Mouse (Mus musculus) NIH3T3 (cell line): ENCODE results near the gene Dnhd1.
A peak's percentile ranks its signal among the peaks of the same experiment; 100 is the strongest.
"Not testable (repeated sequence)": the region's sequence is repeated elsewhere in the genome, so short reads cannot be mapped to it uniquely, and the experiment has no call there.

Experiments used
- DNase-seq: peaks from one replicate; pipeline ENCODE4 v3.0.0-alpha.2; 2012; ENCODE audit warnings: low read depth

The Dnhd1 gene

DNA sequence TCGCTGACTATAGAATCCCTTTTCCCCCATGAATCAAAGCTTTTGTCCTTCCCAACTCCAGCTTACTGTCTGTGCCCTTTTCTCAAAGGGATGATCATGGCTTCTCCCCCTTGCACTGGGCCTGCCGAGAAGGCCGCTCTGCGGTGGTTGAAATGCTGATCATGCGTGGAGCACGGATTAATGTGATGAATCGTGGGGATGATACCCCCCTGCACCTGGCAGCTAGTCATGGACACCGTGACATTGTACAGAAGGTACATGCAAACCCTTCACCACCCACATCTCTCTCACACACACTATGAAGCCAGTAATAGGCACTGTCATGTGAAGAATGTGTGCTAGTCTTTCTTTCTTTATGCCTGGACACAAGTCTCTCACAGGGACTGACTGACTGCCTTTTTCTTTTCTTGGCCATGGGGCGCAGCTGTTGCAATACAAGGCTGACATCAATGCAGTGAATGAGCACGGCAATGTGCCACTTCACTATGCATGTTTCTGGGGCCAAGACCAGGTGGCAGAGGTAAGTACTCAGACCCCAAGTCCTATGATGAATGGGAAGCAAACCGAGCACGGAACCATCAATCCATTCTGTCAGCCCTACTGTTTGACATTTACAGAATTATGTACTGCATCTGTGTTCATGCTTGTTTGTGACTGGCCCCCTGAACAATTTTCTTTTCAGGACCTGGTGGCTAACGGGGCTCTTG, 89.6 kb downstream of the Dnhd1 start:
- no peak for DNase-seq

DNA sequence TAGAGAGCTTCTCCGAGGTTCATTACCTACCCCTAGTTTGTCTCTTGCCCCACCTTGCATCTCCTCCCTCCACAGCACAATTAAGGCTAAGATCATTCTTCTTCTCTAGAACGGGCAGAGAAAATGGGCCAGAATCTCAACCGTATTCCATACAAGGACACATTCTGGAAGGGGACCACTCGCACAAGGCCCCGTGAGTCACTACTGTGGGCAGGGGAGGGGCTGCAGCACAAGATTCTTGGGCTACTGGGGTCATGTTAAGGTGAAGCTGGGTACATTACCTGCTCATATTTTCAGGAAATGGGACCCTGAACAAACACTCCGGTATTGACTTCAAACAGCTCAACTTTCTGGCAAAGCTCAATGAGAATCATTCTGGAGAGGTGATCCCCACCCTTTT, 90.2 kb downstream of the Dnhd1 start:
- DNase-seq = no peak

DNA sequence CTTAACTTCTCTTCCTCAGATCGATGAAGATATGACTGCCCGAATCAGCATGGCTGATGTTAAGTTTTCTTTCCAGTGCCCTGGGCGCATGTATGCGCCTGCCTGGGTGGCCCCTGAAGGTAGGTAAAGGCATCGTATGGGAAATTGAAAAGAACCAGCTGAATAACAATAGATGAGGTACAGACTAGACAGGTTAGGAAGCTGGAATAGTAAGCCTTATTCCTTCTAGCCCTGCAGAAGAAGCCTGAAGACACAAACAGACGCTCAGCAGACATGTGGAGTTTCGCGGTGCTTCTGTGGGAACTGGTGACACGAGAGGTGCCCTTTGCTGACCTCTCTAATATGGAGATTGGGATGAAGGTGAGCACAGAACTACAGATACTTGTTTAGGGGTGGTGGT, 91.4 kb downstream of the Dnhd1 start:
- DNase-seq = no peak

GRCm38 (mm10) chr7:105742539-105743215, 92.0 kb downstream of the Dnhd1 start:
- DNase-seq = not testable (repeated sequence)

DNA sequence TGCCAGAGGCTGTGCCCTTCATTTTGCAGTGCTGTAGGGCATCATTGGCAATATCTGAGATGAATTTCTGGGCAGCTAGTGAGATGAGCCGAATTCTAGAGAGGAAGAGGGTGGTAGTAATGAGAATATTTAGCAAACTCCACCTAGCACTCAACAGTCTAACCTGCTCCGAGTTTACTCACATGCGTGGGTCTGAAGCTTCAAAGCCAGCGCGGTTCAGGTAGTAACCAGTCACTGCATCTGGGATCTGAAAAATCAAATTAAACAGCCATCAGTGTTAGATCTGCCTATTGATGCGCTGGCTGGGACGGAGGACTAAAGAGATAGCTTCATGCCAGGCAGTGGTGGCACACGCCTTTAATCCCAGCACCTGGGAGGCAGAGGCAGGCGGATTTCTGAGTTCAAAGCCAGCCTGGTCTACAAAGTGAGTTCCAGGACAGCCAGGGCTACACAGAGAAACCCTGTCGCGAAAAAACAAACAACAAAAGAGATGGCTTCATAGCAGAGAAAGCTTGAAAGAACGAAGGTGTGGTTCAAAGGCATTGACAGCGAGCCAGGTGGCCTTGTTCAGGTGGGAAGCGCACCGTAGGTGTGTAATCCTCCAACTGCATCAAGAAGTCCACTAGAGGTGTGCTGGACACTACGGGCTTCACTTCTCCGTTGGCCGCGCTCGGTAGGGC, 92.8 kb downstream of the Dnhd1 start:
- not testable (repeated sequence) for DNase-seq

- peak; percentile 91 for DNase-seq
These were observed 93.4 kb downstream of the Dnhd1 start, which contains the start of gene Taf10 for GRCm38 (mm10) chr7:105743926-105744590. Gene Taf10 (minus strand): TSS chr7:105744361.

DNA sequence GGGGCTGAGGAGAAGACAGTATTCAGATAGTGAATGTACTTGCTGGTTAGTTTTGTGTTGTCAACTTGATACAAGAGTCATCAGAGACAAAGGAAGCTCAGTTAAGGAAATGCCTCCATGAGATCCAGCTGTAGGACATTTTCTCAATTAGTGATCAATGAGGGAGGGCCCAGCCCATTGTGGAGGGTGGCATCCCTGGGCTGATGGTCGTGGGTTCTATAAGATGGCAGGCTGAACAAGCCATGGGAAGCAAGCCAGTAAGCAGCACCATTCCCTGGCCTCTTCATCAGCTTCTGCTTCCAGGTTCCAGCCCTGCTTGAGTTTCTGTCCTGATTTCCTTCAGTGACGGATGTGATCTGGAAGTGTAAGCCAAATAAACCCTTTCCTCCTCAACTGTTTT, 97.1 kb downstream of the Dnhd1 start:
- no peak for DNase-seq

GRCm38 (mm10) chr7:105751491-105752433, 101.1 kb downstream of the Dnhd1 start, which contains the start of gene Tpp1:
Gene Tpp1 (minus strand): TSS chr7:105752235.
- peak; percentile 94 for DNase-seq

DNA sequence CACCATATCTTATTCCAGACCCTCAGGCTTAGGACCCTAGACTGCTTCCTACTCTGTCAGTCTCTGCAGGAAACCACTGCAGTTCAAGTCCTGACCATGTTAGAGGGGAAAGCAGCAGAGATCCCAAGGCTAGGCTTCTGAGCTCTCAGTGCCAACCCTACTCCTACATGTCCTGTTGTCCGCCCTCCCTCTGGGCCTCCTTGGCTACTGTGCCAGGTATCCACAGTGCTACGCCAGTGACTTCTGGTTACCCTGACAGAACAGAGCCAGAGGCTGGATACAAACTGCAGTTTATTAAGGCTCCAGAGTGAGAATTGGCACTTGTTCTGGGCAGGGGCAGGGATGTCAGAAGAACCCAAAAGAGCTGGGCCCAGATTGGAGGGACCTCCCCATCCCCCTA, 102.1 kb downstream of the Dnhd1 start:
- no peak for DNase-seq

DNA sequence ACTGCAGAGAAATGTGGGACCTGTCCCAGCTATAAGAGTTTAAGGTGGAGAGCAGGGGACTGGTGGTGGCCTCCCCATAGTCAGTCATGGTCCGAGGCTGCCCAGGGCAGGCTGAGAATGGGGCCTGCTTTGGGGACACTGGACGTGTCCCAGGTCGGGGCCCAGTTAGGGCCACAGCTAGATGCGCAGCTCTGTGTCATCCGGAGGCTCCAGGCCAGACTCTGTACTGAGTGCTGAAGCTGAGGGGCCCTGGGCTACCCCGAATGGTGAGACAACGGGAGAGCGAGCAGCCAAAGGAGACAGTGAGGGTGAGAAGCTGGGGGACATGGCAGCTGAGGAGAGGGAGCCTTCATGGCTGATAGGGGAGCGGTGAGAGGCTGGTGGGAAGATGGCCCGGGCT, 102.7 kb downstream of the Dnhd1 start:
- no peak for DNase-seq

- DNase-seq = no peak
These were observed 111.3 kb downstream of the Dnhd1 start for GRCm38 (mm10) chr7:105761813-105762484.

- no peak for DNase-seq
These were observed 112.1 kb downstream of the Dnhd1 start for GRCm38 (mm10) chr7:105762517-105763270.

GRCm38 (mm10) chr7:105764331-105764730, 113.7 kb downstream of the Dnhd1 start:
- no peak for DNase-seq

GRCm38 (mm10) chr7:105767729-105768165, 117.1 kb downstream of the Dnhd1 start:
- no peak for DNase-seq

DNA sequence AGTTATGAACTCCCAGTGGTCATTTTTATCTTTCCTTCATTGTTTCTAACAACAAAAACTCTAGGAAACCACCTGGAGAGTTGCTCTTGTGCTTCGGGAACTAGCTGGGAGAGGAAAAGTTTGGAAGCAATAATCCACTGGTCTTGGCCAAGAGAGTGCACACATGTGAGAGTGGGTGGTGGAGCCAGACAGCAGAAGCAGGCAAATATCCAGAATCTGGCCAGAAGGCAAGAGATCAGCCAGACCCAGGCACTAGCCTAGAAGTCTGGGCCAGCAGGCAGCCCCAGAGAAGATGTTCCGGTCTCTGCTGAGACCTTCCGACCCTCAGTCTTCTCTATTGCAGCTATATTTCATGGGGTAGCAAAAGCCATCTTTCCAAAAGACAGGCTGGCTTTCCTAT, 119.3 kb downstream of the Dnhd1 start:
- DNase-seq = peak; percentile 33
